Mouse (Mus musculus) gastrocnemius, postnatal 36 days (tissue): ENCODE data around the gene Olfr918. TPM values are rescaled to one million over a fixed set of nuclear protein-coding genes. Genes with fewer than 3 reads are reported as not detected.

Source experiments
- DNase-seq, 2 experiments: peaks; one replicate each; pipeline ENCODE4 v3.0.0; 2022
- intact Hi-C: fragments of 180-260 bp; cut with DNase I; formaldehyde crosslinking; loops from one replicate; pipeline ENCODE4 v1.15.1; 2025
- long read RNA-seq, 2 experiments: library from polyadenylated mRNA; stranded (forward); transcript quantifications; one replicate each; pipeline ENCODE4 v2.0.0; 2021
- total RNA-seq, 2 experiments: library from RNA; stranded (reverse); gene quantifications; 2 replicates each; pipeline ENCODE4 v1.2.3; 2021

The Olfr918 gene
- not detected for total RNA-seq
- long read RNA-seq, experiment 1: 0 reads
- long read RNA-seq, experiment 2: 0 reads

- intact Hi-C loops: no loop called here
- no peak for DNase-seq
Measured at GRCm38 (mm10) chr9:38674501-38674900, at the start of gene Olfr918. Gene Olfr918, minus strand, starts transcription at chr9:38674601.

- DNase-seq: no peak
- intact Hi-C loops: no loop called here
Measured at GRCm38 (mm10) chr9:38724044-38724443, 49.6 kb upstream of the Olfr918 start.

DNA sequence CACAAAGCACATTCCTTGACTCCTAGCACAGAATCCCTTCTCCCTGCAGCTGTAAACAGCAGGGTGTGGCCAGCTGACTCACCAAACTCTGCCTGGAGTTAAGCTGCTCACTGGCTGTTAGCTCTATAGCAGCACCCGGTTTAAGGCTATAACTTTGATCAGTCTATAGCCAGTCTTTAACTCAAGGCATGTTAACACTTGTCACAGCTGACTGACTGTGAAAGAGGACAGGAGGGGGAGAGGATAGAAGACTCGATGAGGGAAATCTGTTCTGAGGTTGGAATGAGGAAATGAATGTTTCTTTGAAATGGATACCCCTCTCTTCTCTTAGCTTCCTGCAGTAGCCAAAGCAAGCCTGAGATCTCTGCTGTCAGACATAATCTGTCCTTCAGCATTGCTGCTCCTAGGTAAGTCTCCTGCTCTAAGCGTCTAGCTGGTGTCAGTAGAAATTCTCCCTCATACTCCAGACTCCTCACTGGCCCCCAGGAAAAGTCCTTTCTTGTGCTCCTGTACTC is 44.6 kb upstream of the Olfr918 start:
- intact Hi-C loops: no loop called here
- no peak for DNase-seq

DNA sequence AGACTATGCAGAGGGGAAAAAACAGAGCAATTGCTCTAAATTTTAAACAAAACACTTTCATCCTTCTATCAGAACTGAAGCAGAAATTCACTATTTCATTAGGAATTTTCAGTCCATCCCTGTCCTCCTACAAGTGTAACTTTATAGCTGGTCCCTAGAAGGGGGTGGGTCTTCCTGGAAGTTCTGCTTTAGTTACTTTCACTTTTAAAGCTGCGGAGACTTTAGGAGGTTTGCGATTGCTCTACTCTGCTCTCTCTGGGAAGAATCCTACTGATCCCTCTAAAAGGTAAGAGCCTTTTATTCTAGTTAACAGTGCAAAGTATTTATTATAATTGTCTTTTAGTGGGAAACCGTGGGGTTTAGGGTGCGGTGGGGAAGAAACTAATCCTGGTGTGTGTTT is 43.7 kb upstream of the Olfr918 start, which contains the start of gene Vwa5a:
Vwa5a (plus strand) TSS at position 167 of the 400 bp plus-strand sequence.
- DNase-seq: no peak
- intact Hi-C loops: no loop called here

DNA sequence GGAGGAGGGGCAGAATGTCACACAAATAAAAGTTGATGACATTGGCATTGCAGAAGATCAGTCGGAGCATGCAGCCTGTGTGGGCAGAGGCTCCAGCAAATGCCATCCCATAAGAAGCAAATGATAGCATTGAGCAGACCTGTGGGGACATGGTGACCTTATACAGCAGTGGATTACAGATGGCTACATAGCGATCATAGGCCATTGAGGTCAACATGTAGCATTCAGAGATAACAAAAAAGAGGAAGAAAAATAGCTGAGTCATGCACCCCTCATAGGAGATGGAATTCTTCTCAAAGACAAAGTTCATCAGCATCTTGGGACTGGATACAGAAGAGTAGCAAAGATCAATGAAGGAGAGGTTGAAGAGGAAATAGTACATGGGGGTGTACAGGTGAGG is 1.5 kb downstream of the Olfr918 start:
- DNase-seq: no peak
- intact Hi-C loops: no loop called here

- intact Hi-C loops: no loop called here
- DNase-seq: no peak
Measured at GRCm38 (mm10) chr9:38665742-38666141, 8.7 kb downstream of the Olfr918 start, which contains the start of gene Olfr917. Gene Olfr917, minus strand, starts transcription at chr9:38665842.

GRCm38 (mm10) chr9:38659775-38660174 is 14.6 kb downstream of the Olfr918 start, which contains the start of gene Olfr916:
Gene Olfr916, minus strand, starts transcription at chr9:38659875.
- no peak for DNase-seq
- intact Hi-C loops: no loop called here

- no peak for DNase-seq
- intact Hi-C loops: no loop called here
Measured at GRCm38 (mm10) chr9:38632406-38632805, 42.0 kb downstream of the Olfr918 start.

Other genes with a start within 250 kb of the Olfr918 start
- gene Olfr901, start 245.1 kb downstream of the Olfr918 start, total RNA-seq: not detected
- not detected for gene Olfr902, start 226.9 kb downstream of the Olfr918 start, total RNA-seq
- not detected for gene Olfr904, start 211.5 kb downstream of the Olfr918 start, total RNA-seq
- not detected for gene Olfr905, start 203.5 kb downstream of the Olfr918 start, total RNA-seq
- not detected for gene Olfr906, start 187.5 kb downstream of the Olfr918 start, total RNA-seq
- gene Olfr907, start 178.8 kb downstream of the Olfr918 start, total RNA-seq: not detected
- not detected for gene Olfr911-ps1, start 153.0 kb downstream of the Olfr918 start, total RNA-seq
- gene Olfr910, start 136.8 kb downstream of the Olfr918 start, total RNA-seq: not detected
- gene Olfr912, start 94.4 kb downstream of the Olfr918 start, total RNA-seq: not detected
- not detected for gene Olfr913, start 81.8 kb downstream of the Olfr918 start, total RNA-seq
- not detected for gene Olfr914, start 69.5 kb downstream of the Olfr918 start, total RNA-seq
- not detected for gene Olfr916, start 14.7 kb downstream of the Olfr918 start, total RNA-seq
- gene Olfr917, start 8.8 kb downstream of the Olfr918 start, total RNA-seq: not detected
- gene Olfr919, start 29.1 kb upstream of the Olfr918 start, total RNA-seq: not detected
- 10 to 100 TPM; 12.3 to 14.1 TPM for gene Vwa5a, start 43.7 kb upstream of the Olfr918 start, total RNA-seq
- gene Olfr920, start 77.7 kb upstream of the Olfr918 start, total RNA-seq: under 1 TPM in 1 of 2 experiments, not detected in 1; 0.05 TPM
- not detected for gene Olfr921, start 98.5 kb upstream of the Olfr918 start, total RNA-seq
- not detected for gene Olfr922, start 140.0 kb upstream of the Olfr918 start, total RNA-seq
- not detected for gene Olfr923, start 151.9 kb upstream of the Olfr918 start, total RNA-seq
- not detected for gene Olfr924, start 169.8 kb upstream of the Olfr918 start, total RNA-seq
- not detected for gene Olfr26, start 180.5 kb upstream of the Olfr918 start, total RNA-seq
- gene Olfr926, start 202.5 kb upstream of the Olfr918 start, total RNA-seq: not detected